ENCODE assay signal across 8 mouse cellular contexts in the genomic region with DNA sequence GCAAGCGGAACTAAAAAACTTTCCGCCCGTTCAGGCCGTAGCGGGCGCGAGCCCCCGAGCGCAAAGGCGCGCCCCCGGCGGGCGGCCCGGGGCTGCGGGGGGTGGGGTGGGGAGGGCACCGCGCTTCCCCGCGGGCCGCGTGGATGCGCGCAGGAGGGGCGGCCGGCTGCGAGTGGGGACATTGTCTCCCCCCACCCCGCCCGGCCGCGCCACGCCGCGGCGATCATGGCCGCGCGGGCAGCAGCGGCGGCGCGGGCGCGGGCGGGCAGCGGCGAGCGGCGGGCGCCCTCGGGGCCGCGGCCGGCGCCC. TPM values are rescaled to one million over a fixed set of nuclear protein-coding genes. Genes with fewer than 3 reads are reported as not detected.
DNase-seq lines count a peak whose midpoint lies in the region; ATAC-seq and TF ChIP-seq lines count a peak whose summit lies in the region.

No protein-coding gene starts in this region.

- no peaks in the 10 kb centered on the region for H3K36me3 ChIP-seq in lung, postnatal 0 days (ENCODE audit: insufficient read depth, low read length)
- H3K36me3 ChIP-seq in intestine, embryonic 16.5 days (ENCODE audit: control insufficient read depth, insufficient read depth, low read length) = no peaks in the 10 kb centered on the region
- H3K36me3 ChIP-seq in neural tube, embryonic 15.5 days = no peaks in the 10 kb centered on the region

- H3K4me1 ChIP-seq in lung, postnatal 0 days (ENCODE audit: insufficient read depth, low read depth, low read length) = no peaks in the 10 kb centered on the region
- H3K4me1 ChIP-seq in intestine, embryonic 16.5 days (ENCODE audit: control insufficient read depth, insufficient read depth, low read length) = peaks cover 8% of the 10 kb centered on the region
- H3K4me1 ChIP-seq in neural tube, embryonic 15.5 days = peaks cover 20% of the 10 kb centered on the region

- peak overlapping the region; percentile 95 for H3K4me3 ChIP-seq in lung, postnatal 0 days (ENCODE audit: low read depth, low read length)
- H3K4me3 ChIP-seq in intestine, embryonic 16.5 days (ENCODE audit: low read length) = peak overlapping the region; percentile 93
- H3K4me3 ChIP-seq in neural tube, embryonic 15.5 days (replicated peaks) = peak overlapping the region; percentile 82

- H3K27ac ChIP-seq in lung, postnatal 0 days (ENCODE audit: low read length) = peak overlapping the region; percentile 99
- peak overlapping the region; percentile 100 for H3K27ac ChIP-seq in intestine, embryonic 16.5 days (ENCODE audit: low read length)
- peak overlapping the region; percentile 100 for H3K27ac ChIP-seq in neural tube, embryonic 15.5 days (replicated peaks)

- peak; percentile 54 for ATAC-seq in lung, postnatal 0 days
- peak; percentile 49 for ATAC-seq in intestine, embryonic 16.5 days
- peak; percentile 60 for ATAC-seq in neural tube, embryonic 15.5 days (ENCODE audit: low FRiP score)

- WGBS in lung, postnatal 0 days = no CpG with 5 or more reads among the region's 55 CpGs
- 0% methylated on average over 29 of the region's 55 CpGs for WGBS in intestine, embryonic 16.5 days
- WGBS in neural tube, embryonic 15.5 days = under 1% methylated on average over 40 of the region's 55 CpGs

- TF ChIP-seq CTCF in lung, postnatal 0 days (IDR thresholded peaks at IDR 0.05) = no peak

- no peaks in the 10 kb centered on the region for H3K9me3 ChIP-seq in lung, postnatal 0 days (ENCODE audit: low read length)
- no peaks in the 10 kb centered on the region for H3K9me3 ChIP-seq in intestine, embryonic 16.5 days (ENCODE audit: control insufficient read depth, low read length)
- no peaks in the 10 kb centered on the region for H3K9me3 ChIP-seq in neural tube, embryonic 15.5 days (replicated peaks)

- DNase-seq in adrenal gland, adult 18-20 months (ENCODE audit: low spot score in 2 of 2) = peak; percentile 56 to 57
- DNase-seq in adrenal gland, postnatal 14 days = no peak
- no peak for DNase-seq in lung, postnatal 0 days (ENCODE audit: low spot score)
- DNase-seq in lung, postnatal 4 days = no peak
- no peak for DNase-seq in right cerebral cortex, postnatal 36 days (ENCODE audit: low spot score in 2 of 2)
- no peak for DNase-seq in cerebellum, postnatal 4 days (ENCODE audit: low spot score in 2 of 2)

- no peak for TF ChIP-seq EP300 in lung, postnatal 0 days (IDR thresholded peaks at IDR 0.05)

- H3K4me2 ChIP-seq in lung, postnatal 0 days (replicated peaks; ENCODE audit: low read depth, low read length) = peak overlapping the region; percentile 85
- peak overlapping the region; percentile 73 for H3K4me2 ChIP-seq in intestine, embryonic 16.5 days (ENCODE audit: low read depth, low read length)
- peak overlapping the region; percentile 74 for H3K4me2 ChIP-seq in neural tube, embryonic 15.5 days

- H3K9ac ChIP-seq in lung, postnatal 0 days (replicated peaks; ENCODE audit: low read depth) = peak overlapping the region; percentile 93
- peak overlapping the region; percentile 99 for H3K9ac ChIP-seq in intestine, embryonic 16.5 days (ENCODE audit: low read depth, low read length)
- peak overlapping the region; percentile 98 for H3K9ac ChIP-seq in neural tube, embryonic 15.5 days (replicated peaks)

- H3K27me3 ChIP-seq in lung, postnatal 0 days (replicated peaks; ENCODE audit: insufficient read depth, low read length) = no peaks in the 10 kb centered on the region
- H3K27me3 ChIP-seq in intestine, embryonic 16.5 days (replicated peaks; ENCODE audit: control insufficient read depth, insufficient read depth, low read length) = no peaks in the 10 kb centered on the region
- H3K27me3 ChIP-seq in neural tube, embryonic 15.5 days (replicated peaks) = no peaks in the 10 kb centered on the region

RNA-seq across cellular contexts. Expression of a gene that starts 0.3 kb away (rescaled TPM):
- 10 to 100 TPM; 43.4 to 59.1 TPM for total RNA-seq in adrenal gland, adult 18-20 months (2021)
- 70.0 and 75.6 TPM in 2 replicates for total RNA-seq in adrenal gland, postnatal 14 days (2021)
- polyA plus RNA-seq in lung, postnatal 0 days (2015; fragmentation: Nextera tagmentation; extraction: Ambion mirVana) = 7.2 and 8.8 TPM in 2 replicates
- 5.8 and 6.5 TPM in 2 replicates for polyA plus RNA-seq in intestine, embryonic 16.5 days (2015; fragmentation: Nextera tagmentation; extraction: Ambion mirVana)
- 12.5 and 13.5 TPM in 2 replicates for polyA plus RNA-seq in neural tube, embryonic 15.5 days (2015; fragmentation: Nextera tagmentation; extraction: Ambion mirVana)

Comparison
In these comparisons a context has a peak if more than half of its experiments do, and no peak if none do; other contexts are left out.
1. DNase-seq: peak in adrenal gland, adult 18-20 months (2 of 2); none in adrenal gland, postnatal 14 days (single experiment), lung, postnatal 0 days (single experiment), lung, postnatal 4 days (0 of 2), right cerebral cortex, postnatal 36 days (0 of 2) and cerebellum, postnatal 4 days (0 of 2).
2. Peak in every context shown above with its lines, with median percentiles within 50 percentile points of each other: ATAC-seq, H3K27ac ChIP-seq, H3K4me2 ChIP-seq, H3K4me3 ChIP-seq and H3K9ac ChIP-seq.